12 mouse cellular contexts compared by ENCODE assay signal in genomic region chr19:57926941-57927471, GRCm38 (mm10).
A peak's percentile ranks its signal among the peaks of the same experiment; 100 is the strongest.
DNase-seq lines count a peak whose midpoint lies in the region; ATAC-seq lines count a peak whose summit lies in the region.
"Had no signal": no experiment of that assay in that cellular context is flagged by ENCODE, and none has a peak within 500 bp of the region (broad histone marks: within the 10 kb centered on the region; RNA-seq: fewer than 3 reads in every experiment).

No protein-coding gene starts in this region.

- H3K4me3 ChIP-seq in heart, embryonic 13.5 days = no peak overlapping the region
- H3K4me3 ChIP-seq in hindbrain, embryonic 16.5 days (ENCODE audit: low read length) = no peak overlapping the region
- H3K4me3 ChIP-seq in neural tube, embryonic 15.5 days (replicated peaks) = no peak overlapping the region
- H3K4me3 ChIP-seq: limb, embryonic 10.5 days had no signal

- H3K36me3 ChIP-seq in heart, embryonic 13.5 days = no peaks in the 10 kb centered on the region
- no peaks in the 10 kb centered on the region for H3K36me3 ChIP-seq in hindbrain, embryonic 16.5 days (ENCODE audit: control insufficient read depth, insufficient read depth, low read length)
- H3K36me3 ChIP-seq in neural tube, embryonic 15.5 days = no peaks in the 10 kb centered on the region
- H3K36me3 ChIP-seq: limb, embryonic 10.5 days had no signal

- H3K9me3 ChIP-seq in heart, embryonic 13.5 days = no peaks in the 10 kb centered on the region
- H3K9me3 ChIP-seq in hindbrain, embryonic 16.5 days (ENCODE audit: control insufficient read depth, low read length) = no peaks in the 10 kb centered on the region
- H3K9me3 ChIP-seq in neural tube, embryonic 15.5 days (replicated peaks) = no peaks in the 10 kb centered on the region
- H3K9me3 ChIP-seq: limb, embryonic 10.5 days had no signal

- H3K9ac ChIP-seq in heart, embryonic 13.5 days = no peak overlapping the region
- H3K9ac ChIP-seq in hindbrain, embryonic 16.5 days (ENCODE audit: low read depth, low read length) = no peak overlapping the region
- no peak overlapping the region for H3K9ac ChIP-seq in neural tube, embryonic 15.5 days (replicated peaks)

- H3K4me1 ChIP-seq in heart, embryonic 13.5 days = peaks cover 21% of the 10 kb centered on the region
- peaks cover 8% of the 10 kb centered on the region for H3K4me1 ChIP-seq in hindbrain, embryonic 16.5 days (ENCODE audit: control insufficient read depth, insufficient read depth, low read depth, low read length)
- H3K4me1 ChIP-seq in neural tube, embryonic 15.5 days = peaks cover 7% of the 10 kb centered on the region

- 50% methylated on average over 10 of the region's 10 CpGs for WGBS in heart, embryonic 13.5 days
- 14% methylated on average over 10 of the region's 10 CpGs for WGBS in hindbrain, embryonic 16.5 days
- 8% methylated on average over 10 of the region's 10 CpGs for WGBS in neural tube, embryonic 15.5 days

- no peak overlapping the region for H3K27ac ChIP-seq in heart, embryonic 13.5 days (replicated peaks)
- no peak overlapping the region for H3K27ac ChIP-seq in hindbrain, embryonic 16.5 days (ENCODE audit: low read depth, low read length)
- no peak overlapping the region for H3K27ac ChIP-seq in neural tube, embryonic 15.5 days (replicated peaks)
- H3K27ac ChIP-seq: limb, embryonic 10.5 days had no signal

- 0 out of 2 replicates have a peak overlapping the region, but pooled peaks have one; percentile 10 for H3K4me2 ChIP-seq in heart, embryonic 13.5 days
- H3K4me2 ChIP-seq in hindbrain, embryonic 16.5 days (ENCODE audit: low read length) = peak overlapping the region; percentile 45
- H3K4me2 ChIP-seq in neural tube, embryonic 15.5 days = peak overlapping the region; percentile 31

- DNase-seq in heart, adult 8-10 months (ENCODE audit: low spot score) = no peak
- peak; percentile 35 for DNase-seq in brain, adult 2 months (ENCODE audit: low read depth, low spot score)
- no peak for DNase-seq in cerebellum, adult 11 months
- DNase-seq in right cerebral cortex, adult 2 months (ENCODE audit: low spot score in 2 of 2) = no peak
- DNase-seq: cerebellum, postnatal 36 days; heart, postnatal 36 days; lung, postnatal 36 days had no signal

- ATAC-seq in heart, embryonic 13.5 days (ENCODE audit: extremely low read depth, insufficient number of reproducible peaks, low FRiP score, low TSS enrichment) = no peak
- no peak for ATAC-seq in hindbrain, embryonic 16.5 days
- ATAC-seq in neural tube, embryonic 15.5 days (ENCODE audit: low FRiP score) = no peak

- H3K27me3 ChIP-seq in heart, embryonic 13.5 days (replicated peaks) = no peaks in the 10 kb centered on the region
- no peaks in the 10 kb centered on the region for H3K27me3 ChIP-seq in hindbrain, embryonic 16.5 days (replicated peaks; ENCODE audit: control insufficient read depth, insufficient read depth, low read length)
- H3K27me3 ChIP-seq in neural tube, embryonic 15.5 days (replicated peaks) = no peaks in the 10 kb centered on the region
- H3K27me3 ChIP-seq: Patski had no signal
